Mouse (Mus musculus): Measurements from ENCODE around the gene Nfkb1.

GRCm38 (mm10) chr3:135546212-135546923, 145.0 kb downstream of the Nfkb1 start:
- TF ChIP-seq CHD2 (IDR thresholded peaks at IDR 0.05; ENCODE audit: low read length): no peak
- TF ChIP-seq CTCF (conservative IDR thresholded peaks at IDR 0.05 in 1 of 2, IDR thresholded peaks at IDR 0.05 in 1 of 2; ENCODE audit: low read depth in 2 of 2, low read length in 2 of 2): no peak

Measured in CH12.LX (cell line).